Mouse (Mus musculus) heart, postnatal 0 days (tissue): ENCODE measurements at regions not wholly inside any gene's neighbourhood (a gene's known extent, or its start where the extent isn't known, plus 50 kb on each side); places are given as distances from the start of the nearest gene placed in this dataset.

Experiments used
- CTCF ChIP-seq: IDR thresholded peaks from 2 replicates; pipeline ENCODE4 v1.5.1; 2016; ENCODE audit warnings: antibody characterized with exemption, control low read depth, low read depth
- EP300 ChIP-seq: IDR thresholded peaks from 2 replicates; pipeline ENCODE4 v1.6.1; 2016; ENCODE audit warnings: antibody characterized with exemption, low read depth

- TF ChIP-seq CTCF (no peak), EP300 (no peak)
Observed at GRCm38 (mm10) chr4:95160465-95160864, 108.4 kb upstream of the Jun start.
